Mouse (Mus musculus): ENCODE measurements around the gene Mccc1. TPM values are rescaled to one million over a fixed set of nuclear protein-coding genes. Genes with fewer than 3 reads are reported as not detected.

Mccc1 gene
- polyA plus RNA-seq, 1 experiment from 2014 or later: 33.1 TPM

DNA sequence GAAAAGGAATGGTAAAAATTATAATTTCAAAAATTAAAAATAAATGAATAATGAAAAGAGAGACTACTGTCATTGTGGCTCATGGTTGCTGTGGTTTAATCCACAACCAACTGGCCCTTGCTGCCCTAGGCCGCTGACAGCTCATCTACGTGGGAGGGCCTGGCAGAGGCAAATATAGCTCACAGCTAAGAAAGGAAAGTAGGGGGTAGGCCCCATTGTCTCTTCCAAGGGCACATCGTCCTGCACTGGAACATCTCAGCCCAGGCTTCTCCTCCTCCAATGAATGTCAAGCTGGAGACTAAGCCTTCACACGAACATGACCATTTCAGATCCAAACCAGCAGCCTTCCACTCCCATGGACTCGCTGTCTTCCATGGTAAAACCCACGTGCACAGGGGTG lies 14.2 kb downstream of the Mccc1 start:
- WGBS: 90% methylated on average over 6 of the region's 6 CpGs
- Histone ChIP-seq H3K27ac (ENCODE audit: low read depth) (no peak overlapping the region), H3K36me3 (ENCODE audit: insufficient read depth) (peaks cover 64% of the 10 kb centered on the region), H3K9me3 (ENCODE audit: low read depth, low read length) (no peaks in the 10 kb centered on the region), H3K27me3 (ENCODE audit: insufficient read depth, low read length) (no peaks in the 10 kb centered on the region), H3K4me3 (ENCODE audit: low read depth, low read length) (no peak overlapping the region), H3K9ac (no peak overlapping the region), H3K4me1 (ENCODE audit: insufficient read depth) (no peaks in the 10 kb centered on the region), H3K4me2 (no peak overlapping the region)
- TF ChIP-seq CTCF (IDR thresholded peaks at IDR 0.05; ENCODE audit: low read depth): no peak
- ATAC-seq (ENCODE audit: insufficient read depth): no peak
- no peak for DNase-seq

- H3K4me2 ChIP-seq: no peak overlapping the region
- ATAC-seq (ENCODE audit: insufficient read depth): no peak
- no peak overlapping the region for H3K4me3 ChIP-seq (ENCODE audit: low read depth, low read length)
- H3K4me1 ChIP-seq (ENCODE audit: insufficient read depth): no peaks in the 10 kb centered on the region
- H3K36me3 ChIP-seq (ENCODE audit: insufficient read depth): peaks cover 57% of the 10 kb centered on the region
- H3K27me3 ChIP-seq (ENCODE audit: insufficient read depth, low read length): no peaks in the 10 kb centered on the region
- H3K27ac ChIP-seq (ENCODE audit: low read depth): no peak overlapping the region
- no peaks in the 10 kb centered on the region for H3K9me3 ChIP-seq (ENCODE audit: low read depth, low read length)
- no peak overlapping the region for H3K9ac ChIP-seq
- TF ChIP-seq CTCF (IDR thresholded peaks at IDR 0.05; ENCODE audit: low read depth): peak; percentile 65
- 68% methylated on average over 7 of the region's 7 CpGs for WGBS
- DNase-seq: peak; percentile 57
Measured at GRCm38 (mm10) chr3:35973551-35973950, 26.9 kb downstream of the Mccc1 start.

DNA sequence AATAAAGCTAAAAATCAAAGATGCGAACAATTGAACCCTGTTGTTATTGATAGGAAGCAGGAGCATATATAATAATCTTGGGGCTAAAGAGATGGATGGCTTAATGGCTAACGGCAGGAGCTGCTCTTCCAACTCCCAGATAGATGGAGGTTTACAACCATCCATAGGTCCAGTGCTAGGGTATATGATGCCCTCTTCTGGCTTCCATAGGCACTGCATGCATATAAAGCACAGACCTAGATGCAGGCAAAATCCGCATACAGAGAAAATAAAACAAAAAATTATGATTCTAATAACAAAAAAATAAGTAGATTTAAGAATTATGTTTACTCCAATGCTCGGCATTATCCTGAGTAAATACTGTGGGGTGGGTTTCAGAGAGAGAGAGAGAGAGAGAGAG lies 27.5 kb downstream of the Mccc1 start:
- no peak overlapping the region for H3K4me3 ChIP-seq (ENCODE audit: low read depth, low read length)
- no peak overlapping the region for H3K9ac ChIP-seq
- ATAC-seq (ENCODE audit: insufficient read depth): peak; percentile 63; the same call in 1 of the 2 replicates
- H3K4me2 ChIP-seq: no peak overlapping the region
- H3K4me1 ChIP-seq (ENCODE audit: insufficient read depth): no peaks in the 10 kb centered on the region
- peaks cover 55% of the 10 kb centered on the region for H3K36me3 ChIP-seq (ENCODE audit: insufficient read depth)
- DNase-seq: peak; percentile 69
- H3K9me3 ChIP-seq (ENCODE audit: low read depth, low read length): no peaks in the 10 kb centered on the region
- 73% methylated on average over 4 of the region's 4 CpGs for WGBS
- peak; percentile 70 for TF ChIP-seq CTCF (IDR thresholded peaks at IDR 0.05; ENCODE audit: low read depth)
- H3K27ac ChIP-seq (ENCODE audit: low read depth): no peak overlapping the region
- H3K27me3 ChIP-seq (ENCODE audit: insufficient read depth, low read length): no peaks in the 10 kb centered on the region

DNA sequence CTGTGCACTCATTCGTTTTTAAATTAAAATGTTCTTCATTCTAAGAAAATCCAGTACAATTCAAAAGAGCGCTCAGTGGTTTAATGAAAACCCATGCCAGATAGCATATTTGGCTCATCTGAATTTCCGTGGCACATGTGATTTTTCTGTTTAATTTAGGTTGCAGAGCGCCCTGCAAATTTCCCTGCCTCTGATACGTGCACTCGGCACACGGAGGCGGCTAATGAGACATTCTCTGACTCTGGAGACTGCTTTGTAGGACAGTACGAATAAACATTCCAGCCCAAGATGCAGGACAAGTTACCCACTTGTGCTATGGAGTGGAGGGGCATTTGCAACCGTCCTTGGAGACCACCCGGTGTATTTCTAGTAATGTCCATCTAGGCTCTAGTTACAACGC lies 29.3 kb downstream of the Mccc1 start:
- Histone ChIP-seq H3K9ac (no peak overlapping the region), H3K4me2 (no peak overlapping the region), H3K27me3 (ENCODE audit: insufficient read depth, low read length) (no peaks in the 10 kb centered on the region), H3K36me3 (ENCODE audit: insufficient read depth) (peaks cover 38% of the 10 kb centered on the region), H3K27ac (ENCODE audit: low read depth) (no peak overlapping the region), H3K9me3 (ENCODE audit: low read depth, low read length) (no peaks in the 10 kb centered on the region), H3K4me3 (ENCODE audit: low read depth, low read length) (no peak overlapping the region), H3K4me1 (ENCODE audit: insufficient read depth) (no peaks in the 10 kb centered on the region)
- DNase-seq: no peak
- ATAC-seq (ENCODE audit: insufficient read depth): no peak
- 90% methylated on average over 12 of the region's 12 CpGs for WGBS
- no peak for TF ChIP-seq CTCF (IDR thresholded peaks at IDR 0.05; ENCODE audit: low read depth)

GRCm38 (mm10) chr3:35970441-35970840 lies 30.0 kb downstream of the Mccc1 start:
- Histone ChIP-seq H3K27me3 (ENCODE audit: insufficient read depth, low read length) (no peaks in the 10 kb centered on the region), H3K4me2 (no peak overlapping the region), H3K27ac (ENCODE audit: low read depth) (no peak overlapping the region), H3K36me3 (ENCODE audit: insufficient read depth) (peaks cover 32% of the 10 kb centered on the region), H3K4me1 (ENCODE audit: insufficient read depth) (no peaks in the 10 kb centered on the region), H3K4me3 (ENCODE audit: low read depth, low read length) (no peak overlapping the region), H3K9ac (no peak overlapping the region), H3K9me3 (ENCODE audit: low read depth, low read length) (no peaks in the 10 kb centered on the region)
- DNase-seq (no peak), ATAC-seq (ENCODE audit: insufficient read depth) (no peak)
- WGBS: 89% methylated on average over 4 of the region's 4 CpGs
- TF ChIP-seq CTCF (IDR thresholded peaks at IDR 0.05; ENCODE audit: low read depth): no peak

DNA sequence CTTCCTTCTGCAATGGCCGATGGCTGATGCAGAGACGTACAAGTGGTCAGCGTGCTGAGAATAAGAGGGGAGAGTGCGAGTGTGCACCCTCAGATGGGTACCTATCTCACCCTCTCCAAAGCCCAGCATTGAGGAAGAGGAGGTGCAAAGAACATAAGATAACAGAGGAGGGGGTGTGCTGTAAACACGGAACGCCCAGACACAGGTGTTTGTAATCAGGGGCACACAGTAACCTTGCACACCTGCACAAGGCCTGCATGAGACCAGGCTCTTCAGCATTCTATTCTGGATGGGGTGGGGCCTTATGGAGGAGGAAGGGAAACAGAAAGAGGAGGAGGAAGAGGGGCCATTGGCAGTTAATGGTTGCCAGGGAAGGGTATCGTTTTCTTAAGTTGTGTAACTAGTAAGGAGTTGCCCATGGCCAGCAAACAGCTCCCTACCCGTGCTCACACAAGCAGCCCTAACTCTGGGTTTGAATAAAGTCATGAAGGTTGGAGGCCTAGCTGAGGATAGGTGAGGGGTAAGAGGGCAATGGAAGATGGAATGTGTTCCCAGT lies 33.0 kb downstream of the Mccc1 start:
- DNase-seq: no peak

GRCm38 (mm10) chr3:35966493-35966892 lies 34.0 kb downstream of the Mccc1 start:
- 81% methylated on average over 2 of the region's 2 CpGs for WGBS
- ATAC-seq (ENCODE audit: insufficient read depth): no peak

More for the DNA sequence above, 33.0 kb downstream of the Mccc1 start:
- Histone ChIP-seq H3K4me3 (ENCODE audit: low read depth, low read length) (no peak overlapping the region), H3K27me3 (ENCODE audit: insufficient read depth, low read length) (no peaks in the 10 kb centered on the region), H3K4me1 (ENCODE audit: insufficient read depth) (no peaks in the 10 kb centered on the region), H3K27ac (ENCODE audit: low read depth) (no peak overlapping the region), H3K9me3 (ENCODE audit: low read depth, low read length) (no peaks in the 10 kb centered on the region), H3K36me3 (ENCODE audit: insufficient read depth) (peaks cover 29% of the 10 kb centered on the region), H3K9ac (no peak overlapping the region), H3K4me2 (no peak overlapping the region)
- ATAC-seq (ENCODE audit: insufficient read depth): no peak
- TF ChIP-seq CTCF (IDR thresholded peaks at IDR 0.05; ENCODE audit: low read depth): no peak
- WGBS: 89% methylated on average over 8 of the region's 8 CpGs

More at GRCm38 (mm10) chr3:35966493-35966892, 34.0 kb downstream of the Mccc1 start:
- H3K27me3 ChIP-seq (ENCODE audit: insufficient read depth, low read length): no peaks in the 10 kb centered on the region
- no peak for TF ChIP-seq CTCF (IDR thresholded peaks at IDR 0.05; ENCODE audit: low read depth)
- no peak overlapping the region for H3K27ac ChIP-seq (ENCODE audit: low read depth)
- no peaks in the 10 kb centered on the region for H3K9me3 ChIP-seq (ENCODE audit: low read depth, low read length)
- H3K4me1 ChIP-seq (ENCODE audit: insufficient read depth): no peaks in the 10 kb centered on the region
- no peak for DNase-seq
- no peak overlapping the region for H3K4me3 ChIP-seq (ENCODE audit: low read depth, low read length)
- no peak overlapping the region for H3K4me2 ChIP-seq
- peaks cover 27% of the 10 kb centered on the region for H3K36me3 ChIP-seq (ENCODE audit: insufficient read depth)
- H3K9ac ChIP-seq: no peak overlapping the region

Data from lung, embryonic 14.5 days (tissue).